Mouse (Mus musculus): ENCODE data around the gene Rbms3. TPM values are rescaled to one million over a fixed set of nuclear protein-coding genes. Genes with fewer than 3 reads are reported as not detected.

Rbms3 gene
- polyA plus RNA-seq, 1 experiment from 2014 or later, result 38.3 TPM

- Histone ChIP-seq H3K9ac (ENCODE audit: low read length) (no peak overlapping the region), H3K36me3 (ENCODE audit: control insufficient read depth, insufficient read depth) (no peaks in the 10 kb centered on the region), H3K4me2 (ENCODE audit: low read depth, low read length) (no peak overlapping the region), H3K27ac (ENCODE audit: low read length) (no peak overlapping the region), H3K4me3 (ENCODE audit: low read length) (no peak overlapping the region), H3K9me3 (replicated peaks; ENCODE audit: control insufficient read depth, low read length) (0 out of 2 replicates have a peak, but pooled peaks cover 3% of the 10 kb centered on the region), H3K4me1 (ENCODE audit: control insufficient read depth, insufficient read depth, low read length) (peaks cover 10% of the 10 kb centered on the region), H3K27me3 (ENCODE audit: control insufficient read depth, insufficient read depth, low read length) (no peaks in the 10 kb centered on the region)
- ATAC-seq (replicated peaks; ENCODE audit: extremely low read depth, insufficient read depth, low FRiP score), result no peak
- WGBS, result 93% methylated on average over 10 of the region's 10 CpGs
Observed at GRCm38 (mm10) chr9:116596046-116596445, 1033.7 kb downstream of the Rbms3 start.

- peaks cover 11% of the 10 kb centered on the region for H3K4me1 ChIP-seq (ENCODE audit: control insufficient read depth, insufficient read depth, low read length)
- H3K9ac ChIP-seq (ENCODE audit: low read length), result no peak overlapping the region
- H3K4me2 ChIP-seq (ENCODE audit: low read depth, low read length), result no peak overlapping the region
- no peak for ATAC-seq (replicated peaks; ENCODE audit: extremely low read depth, insufficient read depth, low FRiP score)
- no peaks in the 10 kb centered on the region for H3K36me3 ChIP-seq (ENCODE audit: control insufficient read depth, insufficient read depth)
- no peak overlapping the region for H3K4me3 ChIP-seq (ENCODE audit: low read length)
- H3K27me3 ChIP-seq (ENCODE audit: control insufficient read depth, insufficient read depth, low read length), result no peaks in the 10 kb centered on the region
- H3K9me3 ChIP-seq (replicated peaks; ENCODE audit: control insufficient read depth, low read length), result peaks cover 5% of the 10 kb centered on the region; the same call in 1 of the 2 replicates
- WGBS, result 83% methylated on average over 4 of the region's 4 CpGs
- no peak overlapping the region for H3K27ac ChIP-seq (ENCODE audit: low read length)
Observed at GRCm38 (mm10) chr9:116592486-116592885, 1037.2 kb downstream of the Rbms3 start.

- no peak overlapping the region; the same call in 1 of the 2 replicates for H3K9ac ChIP-seq (ENCODE audit: low read length)
- no peak for ATAC-seq (replicated peaks; ENCODE audit: extremely low read depth, insufficient read depth, low FRiP score)
- no peak overlapping the region for H3K4me3 ChIP-seq (ENCODE audit: low read length)
- no peak overlapping the region for H3K4me2 ChIP-seq (ENCODE audit: low read depth, low read length)
- H3K4me1 ChIP-seq (ENCODE audit: control insufficient read depth, insufficient read depth, low read length), result peaks cover 11% of the 10 kb centered on the region
- no peaks in the 10 kb centered on the region for H3K36me3 ChIP-seq (ENCODE audit: control insufficient read depth, insufficient read depth)
- H3K9me3 ChIP-seq (replicated peaks; ENCODE audit: control insufficient read depth, low read length), result peaks cover 5% of the 10 kb centered on the region; the same call in 1 of the 2 replicates
- H3K27me3 ChIP-seq (ENCODE audit: control insufficient read depth, insufficient read depth, low read length), result no peaks in the 10 kb centered on the region
- H3K27ac ChIP-seq (ENCODE audit: low read length), result no peak overlapping the region
- 57% methylated on average over 9 of the region's 9 CpGs for WGBS
Observed at GRCm38 (mm10) chr9:116591071-116591470, 1038.6 kb downstream of the Rbms3 start.

- Histone ChIP-seq H3K4me2 (ENCODE audit: low read depth, low read length) (no peak overlapping the region), H3K4me3 (ENCODE audit: low read length) (no peak overlapping the region), H3K9me3 (replicated peaks; ENCODE audit: control insufficient read depth, low read length) (no peaks in the 10 kb centered on the region), H3K36me3 (ENCODE audit: control insufficient read depth, insufficient read depth) (no peaks in the 10 kb centered on the region), H3K9ac (ENCODE audit: low read length) (no peak overlapping the region), H3K27me3 (ENCODE audit: control insufficient read depth, insufficient read depth, low read length) (no peaks in the 10 kb centered on the region), H3K4me1 (ENCODE audit: control insufficient read depth, insufficient read depth, low read length) (no peaks in the 10 kb centered on the region), H3K27ac (ENCODE audit: low read length) (no peak overlapping the region)
- 56% methylated on average over 2 of the region's 2 CpGs for WGBS
- no peak for ATAC-seq (replicated peaks; ENCODE audit: extremely low read depth, insufficient read depth, low FRiP score)
Observed at GRCm38 (mm10) chr9:116569680-116570079, 1060.0 kb downstream of the Rbms3 start.

GRCm38 (mm10) chr9:116566711-116567110 lies 1063.0 kb downstream of the Rbms3 start:
- Histone ChIP-seq H3K27ac (ENCODE audit: low read length) (no peak overlapping the region), H3K9ac (ENCODE audit: low read length) (no peak overlapping the region), H3K9me3 (replicated peaks; ENCODE audit: control insufficient read depth, low read length) (no peaks in the 10 kb centered on the region), H3K4me3 (ENCODE audit: low read length) (no peak overlapping the region), H3K4me2 (ENCODE audit: low read depth, low read length) (no peak overlapping the region), H3K4me1 (ENCODE audit: control insufficient read depth, insufficient read depth, low read length) (no peaks in the 10 kb centered on the region), H3K36me3 (ENCODE audit: control insufficient read depth, insufficient read depth) (no peaks in the 10 kb centered on the region), H3K27me3 (ENCODE audit: control insufficient read depth, insufficient read depth, low read length) (no peaks in the 10 kb centered on the region)
- 89% methylated on average over 7 of the region's 7 CpGs for WGBS
- no peak for ATAC-seq (replicated peaks; ENCODE audit: extremely low read depth, insufficient read depth, low FRiP score)

- ATAC-seq (replicated peaks; ENCODE audit: extremely low read depth, insufficient read depth, low FRiP score), result no peak
- no peak overlapping the region for H3K4me3 ChIP-seq (ENCODE audit: low read length)
- H3K4me1 ChIP-seq (ENCODE audit: control insufficient read depth, insufficient read depth, low read length), result no peaks in the 10 kb centered on the region
- H3K9me3 ChIP-seq (replicated peaks; ENCODE audit: control insufficient read depth, low read length), result no peaks in the 10 kb centered on the region
- H3K4me2 ChIP-seq (ENCODE audit: low read depth, low read length), result no peak overlapping the region
- H3K27ac ChIP-seq (ENCODE audit: low read length), result no peak overlapping the region
- H3K27me3 ChIP-seq (ENCODE audit: control insufficient read depth, insufficient read depth, low read length), result no peaks in the 10 kb centered on the region
- 94% methylated on average over 5 of the region's 5 CpGs for WGBS
- no peaks in the 10 kb centered on the region for H3K36me3 ChIP-seq (ENCODE audit: control insufficient read depth, insufficient read depth)
- no peak overlapping the region for H3K9ac ChIP-seq (ENCODE audit: low read length)
Observed at GRCm38 (mm10) chr9:116557781-116558180, 1071.9 kb downstream of the Rbms3 start.

- H3K4me2 ChIP-seq (ENCODE audit: low read depth, low read length), result peak overlapping the region; percentile 22; the same call in 1 of the 2 replicates
- H3K9ac ChIP-seq (ENCODE audit: low read length), result no peak overlapping the region
- H3K36me3 ChIP-seq (ENCODE audit: control insufficient read depth, insufficient read depth), result no peaks in the 10 kb centered on the region
- WGBS, result 39% methylated on average over 8 of the region's 8 CpGs
- no peak overlapping the region for H3K4me3 ChIP-seq (ENCODE audit: low read length)
- no peaks in the 10 kb centered on the region for H3K4me1 ChIP-seq (ENCODE audit: control insufficient read depth, insufficient read depth, low read length)
- H3K27ac ChIP-seq (ENCODE audit: low read length), result no peak overlapping the region
- H3K9me3 ChIP-seq (replicated peaks; ENCODE audit: control insufficient read depth, low read length), result no peaks in the 10 kb centered on the region
- no peaks in the 10 kb centered on the region for H3K27me3 ChIP-seq (ENCODE audit: control insufficient read depth, insufficient read depth, low read length)
- no peak for ATAC-seq (replicated peaks; ENCODE audit: extremely low read depth, insufficient read depth, low FRiP score)
Observed at GRCm38 (mm10) chr9:116556641-116557040, 1073.1 kb downstream of the Rbms3 start.

- no peak for ATAC-seq (replicated peaks; ENCODE audit: extremely low read depth, insufficient read depth, low FRiP score)
- Histone ChIP-seq H3K27me3 (ENCODE audit: control insufficient read depth, insufficient read depth, low read length) (no peaks in the 10 kb centered on the region), H3K9me3 (replicated peaks; ENCODE audit: control insufficient read depth, low read length) (no peaks in the 10 kb centered on the region), H3K4me2 (ENCODE audit: low read depth, low read length) (no peak overlapping the region), H3K4me1 (ENCODE audit: control insufficient read depth, insufficient read depth, low read length) (no peaks in the 10 kb centered on the region), H3K36me3 (ENCODE audit: control insufficient read depth, insufficient read depth) (no peaks in the 10 kb centered on the region), H3K27ac (ENCODE audit: low read length) (no peak overlapping the region), H3K9ac (ENCODE audit: low read length) (no peak overlapping the region), H3K4me3 (ENCODE audit: low read length) (no peak overlapping the region)
- 81% methylated on average over 3 of the region's 3 CpGs for WGBS
Observed at GRCm38 (mm10) chr9:116553181-116553580, 1076.5 kb downstream of the Rbms3 start.

GRCm38 (mm10) chr9:116546156-116546555 lies 1083.6 kb downstream of the Rbms3 start:
- WGBS, result 85% methylated on average over 4 of the region's 4 CpGs
- H3K27me3 ChIP-seq (ENCODE audit: control insufficient read depth, insufficient read depth, low read length), result no peaks in the 10 kb centered on the region

More at GRCm38 (mm10) chr9:116546156-116546555, 1083.6 kb downstream of the Rbms3 start:
- Histone ChIP-seq H3K9me3 (replicated peaks; ENCODE audit: control insufficient read depth, low read length) (no peaks in the 10 kb centered on the region), H3K27ac (ENCODE audit: low read length) (no peak overlapping the region), H3K4me1 (ENCODE audit: control insufficient read depth, insufficient read depth, low read length) (no peaks in the 10 kb centered on the region), H3K36me3 (ENCODE audit: control insufficient read depth, insufficient read depth) (no peaks in the 10 kb centered on the region), H3K4me2 (ENCODE audit: low read depth, low read length) (no peak overlapping the region), H3K4me3 (ENCODE audit: low read length) (no peak overlapping the region), H3K9ac (ENCODE audit: low read length) (no peak overlapping the region)
- ATAC-seq (replicated peaks; ENCODE audit: extremely low read depth, insufficient read depth, low FRiP score), result no peak
